Mouse (Mus musculus) v-Abl transformed pro-B cells (cell line): Measurements from ENCODE around the gene Lhpp.

Source experiments
- in situ Hi-C, 2 experiments: fragments of 400-800 bp; cut with MboI; formaldehyde crosslinking; loops; one replicate each; pipeline ENCODE4 v1.15.1; 2025; ENCODE audit not compliant: unreplicated experiment in 2 of 2

Lhpp gene

GRCm38 (mm10) chr7:132754389-132754750 is 143.9 kb downstream of the Lhpp start:
- in situ Hi-C loops: loop anchor here (25.0 kb wide), 2 partner anchors 233 to 883 kb away; partner anchors contain the start of gene Edrf1 (in 1 of the 2)
